Mouse (Mus musculus) kidney, embryonic 14.5 days (tissue): ENCODE measurements around the gene Dexi. TPM values are rescaled to one million over a fixed set of nuclear protein-coding genes. Genes with fewer than 3 reads are reported as not detected.
A peak's percentile ranks its signal among the peaks of the same experiment; 100 is the strongest.

Experiments used
- ATAC-seq: fragments of 200-750 bp; cut with Nextera tagmentation; 2 replicates; pipeline ENCODE4 v1.8.0; 2017; ENCODE audit warnings: moderate number of reproducible peaks, mild to moderate bottlenecking, moderate TSS enrichment, moderate library complexity; ENCODE audit not compliant: low FRiP score, low TSS enrichment
- H3K27ac ChIP-seq: fragments of 300-500 bp; sonication (generic); 2 replicates; pipeline ENCODE4 v1.5.1; 2014; ENCODE audit warnings: low read depth, mild to moderate bottlenecking, low read length, moderate library complexity, mixed read lengths
- H3K27me3 ChIP-seq: fragments of 300-500 bp; sonication (generic); 2 replicates; pipeline ENCODE4 v1.6.1; 2014; ENCODE audit warnings: mild to moderate bottlenecking, low read length; ENCODE audit not compliant: control insufficient read depth, insufficient read depth
- H3K36me3 ChIP-seq: fragments of 300-500 bp; sonication (generic); 2 replicates; pipeline ENCODE4 v1.6.1; 2014; ENCODE audit warnings: low read length, mixed read lengths; ENCODE audit not compliant: control insufficient read depth, insufficient read depth
- H3K4me1 ChIP-seq: fragments of 300-500 bp; sonication (generic); 2 replicates; pipeline ENCODE4 v1.6.1; 2014; ENCODE audit warnings: low read length, mixed read lengths; ENCODE audit not compliant: control insufficient read depth, insufficient read depth
- H3K4me2 ChIP-seq: fragments of 300-500 bp; sonication (generic); replicated peaks from 2 replicates; pipeline ENCODE4 v1.6.1; 2014; ENCODE audit warnings: low read depth, mild to moderate bottlenecking, low read length
- H3K4me3 ChIP-seq: fragments of 300-500 bp; sonication (generic); 2 replicates; pipeline ENCODE4 v1.5.1; 2014; ENCODE audit warnings: mild to moderate bottlenecking, low read length
- H3K9ac ChIP-seq: fragments of 300-500 bp; sonication (generic); 2 replicates; pipeline ENCODE4 v1.6.1; 2014; ENCODE audit warnings: low read depth, mild to moderate bottlenecking, low read length, moderate library complexity
- H3K9me3 ChIP-seq: fragments of 300-500 bp; sonication (generic); 2 replicates; pipeline ENCODE4 v1.6.1; 2016; ENCODE audit warnings: low read length; ENCODE audit not compliant: control insufficient read depth
- WGBS: fragments of 180-500 bp; shearing (Covaris S2); extraction: QIAGEN DNeasy Blood & Tissue Kit; methylation state at CpG from one replicate; pipeline ENCODE4 v1.1.7; 2014; 5-methylcytosine and 5-hydroxymethylcytosine counted together
- polyA plus RNA-seq: library from polyadenylated mRNA; unstranded; fragments of >200 nt; fragmentation: Nextera tagmentation; extraction: Ambion mirVana; gene quantifications from 2 replicates; pipeline ENCODE4 v1.2.1, GENCODE M21; 2014

The Dexi gene
- polyA plus RNA-seq: 27.4 and 32.5 TPM in 2 replicates

- H3K4me2 ChIP-seq: peak within 1 kb of the TSS; percentile 90
- no peaks in the 10 kb centered on the region; the same call in 1 of the 2 replicates for H3K36me3 ChIP-seq
- H3K9me3 ChIP-seq: no peaks in the 10 kb centered on the region
- peak within 1 kb of the TSS; percentile 69; the same call in 1 of the 2 replicates for H3K27ac ChIP-seq
- H3K4me3 ChIP-seq: peak within 1 kb of the TSS; percentile 81
- under 1% methylated on average over 53 of the region's 61 CpGs for WGBS
- peak within 1 kb of the TSS; percentile 87 for H3K9ac ChIP-seq
- ATAC-seq: peak; percentile 95
- H3K4me1 ChIP-seq: peaks cover 24% of the 10 kb centered on the region
- H3K27me3 ChIP-seq: no peaks in the 10 kb centered on the region
Measured at GRCm38 (mm10) chr16:10542698-10543365, at the start of gene Dexi. Dexi (minus strand) TSS chr16:10543054.

- Histone ChIP-seq H3K27ac (no peak overlapping the region), H3K36me3 (peaks cover 10% of the 10 kb centered on the region; the same call in 1 of the 2 replicates), H3K4me1 (no peaks in the 10 kb centered on the region), H3K27me3 (no peaks in the 10 kb centered on the region), H3K9me3 (no peaks in the 10 kb centered on the region), H3K9ac (no peak overlapping the region), H3K4me3 (no peak overlapping the region), H3K4me2 (no peak overlapping the region)
- no peak; the same call in 1 of the 2 replicates for ATAC-seq
- 85% methylated on average over 3 of the region's 3 CpGs for WGBS
Measured at GRCm38 (mm10) chr16:10586546-10586945, 43.7 kb upstream of the Dexi start.

- peaks cover 20% of the 10 kb centered on the region; the same call in 1 of the 2 replicates for H3K36me3 ChIP-seq
- WGBS: 57% methylated on average over 1 of the region's 1 CpGs
- no peaks in the 10 kb centered on the region for H3K4me1 ChIP-seq
- H3K27ac ChIP-seq: no peak overlapping the region
- H3K4me2 ChIP-seq: no peak overlapping the region
- H3K9ac ChIP-seq: no peak overlapping the region
- no peaks in the 10 kb centered on the region for H3K27me3 ChIP-seq
- H3K4me3 ChIP-seq: no peak overlapping the region
- H3K9me3 ChIP-seq: no peaks in the 10 kb centered on the region
- no peak for ATAC-seq
Measured at GRCm38 (mm10) chr16:10585165-10585564, 42.3 kb upstream of the Dexi start.

GRCm38 (mm10) chr16:10581234-10581898, 38.5 kb upstream of the Dexi start:
- peaks cover 40% of the 10 kb centered on the region for H3K36me3 ChIP-seq
- H3K4me2 ChIP-seq: no peak overlapping the region
- no peaks in the 10 kb centered on the region for H3K4me1 ChIP-seq
- H3K27ac ChIP-seq: no peak overlapping the region
- WGBS: 83% methylated on average over 2 of the region's 2 CpGs
- no peaks in the 10 kb centered on the region for H3K27me3 ChIP-seq
- ATAC-seq: no peak
- no peak overlapping the region for H3K4me3 ChIP-seq
- no peaks in the 10 kb centered on the region for H3K9me3 ChIP-seq
- no peak overlapping the region for H3K9ac ChIP-seq

GRCm38 (mm10) chr16:10578376-10578775, 35.5 kb upstream of the Dexi start:
- no peaks in the 10 kb centered on the region for H3K9me3 ChIP-seq
- no peaks in the 10 kb centered on the region for H3K27me3 ChIP-seq
- H3K36me3 ChIP-seq: peaks cover 52% of the 10 kb centered on the region
- no peak overlapping the region for H3K4me2 ChIP-seq
- WGBS: 83% methylated on average over 1 of the region's 1 CpGs
- H3K4me3 ChIP-seq: no peak overlapping the region
- H3K9ac ChIP-seq: no peak overlapping the region
- ATAC-seq: no peak
- no peak overlapping the region for H3K27ac ChIP-seq
- H3K4me1 ChIP-seq: no peaks in the 10 kb centered on the region

GRCm38 (mm10) chr16:10577548-10577947, 34.7 kb upstream of the Dexi start:
- Histone ChIP-seq H3K9ac (no peak overlapping the region), H3K27me3 (no peaks in the 10 kb centered on the region), H3K4me1 (no peaks in the 10 kb centered on the region), H3K36me3 (peaks cover 53% of the 10 kb centered on the region), H3K9me3 (no peaks in the 10 kb centered on the region), H3K27ac (no peak overlapping the region), H3K4me2 (no peak overlapping the region), H3K4me3 (no peak overlapping the region)
- ATAC-seq: no peak
- 68% methylated on average over 5 of the region's 5 CpGs for WGBS

- H3K9me3 ChIP-seq: no peaks in the 10 kb centered on the region
- H3K9ac ChIP-seq: no peak overlapping the region
- no peaks in the 10 kb centered on the region for H3K4me1 ChIP-seq
- no peak for ATAC-seq
- H3K36me3 ChIP-seq: peaks cover 44% of the 10 kb centered on the region
- no peak overlapping the region for H3K27ac ChIP-seq
- no peak overlapping the region for H3K4me2 ChIP-seq
- H3K4me3 ChIP-seq: no peak overlapping the region
- H3K27me3 ChIP-seq: no peaks in the 10 kb centered on the region
- WGBS: 96% methylated on average over 4 of the region's 4 CpGs
Measured at GRCm38 (mm10) chr16:10575915-10576314, 33.1 kb upstream of the Dexi start.

GRCm38 (mm10) chr16:10574936-10575335, 32.1 kb upstream of the Dexi start:
- no peaks in the 10 kb centered on the region for H3K27me3 ChIP-seq
- WGBS: 68% methylated on average over 2 of the region's 2 CpGs
- peaks cover 37% of the 10 kb centered on the region for H3K36me3 ChIP-seq
- no peaks in the 10 kb centered on the region for H3K9me3 ChIP-seq
- H3K9ac ChIP-seq: no peak overlapping the region
- no peak overlapping the region for H3K27ac ChIP-seq
- H3K4me1 ChIP-seq: no peaks in the 10 kb centered on the region
- no peak overlapping the region for H3K4me2 ChIP-seq
- ATAC-seq: no peak
- no peak overlapping the region for H3K4me3 ChIP-seq

- H3K4me1 ChIP-seq: no peaks in the 10 kb centered on the region
- peaks cover 21% of the 10 kb centered on the region; the same call in 1 of the 2 replicates for H3K36me3 ChIP-seq
- ATAC-seq: no peak
- H3K27me3 ChIP-seq: no peaks in the 10 kb centered on the region
- no peaks in the 10 kb centered on the region for H3K9me3 ChIP-seq
- H3K4me2 ChIP-seq: no peak overlapping the region
- 49% methylated on average over 2 of the region's 2 CpGs for WGBS
- H3K27ac ChIP-seq: no peak overlapping the region
- H3K4me3 ChIP-seq: no peak overlapping the region
- no peak overlapping the region for H3K9ac ChIP-seq
Measured at GRCm38 (mm10) chr16:10571820-10572219, 29.0 kb upstream of the Dexi start.
